Mouse (Mus musculus) G1E (cell line): ENCODE results near the gene Thsd4. TPM values are rescaled to one million over a fixed set of nuclear protein-coding genes. Genes with fewer than 3 reads are reported as not detected.

ENCODE experiments used
- ATAC-seq: 2 replicates; pipeline ENCODE4 v1.8.0; 2016; ENCODE audit warnings: mild to moderate bottlenecking; ENCODE audit not compliant: insufficient number of reproducible peaks, poor library complexity, low FRiP score, severe bottlenecking; ENCODE audit errors: extremely low read depth
- DNase-seq: peaks from one replicate; pipeline ENCODE4 v3.0.0; 2012; ENCODE audit warnings: low spot score
- H3K27me3 ChIP-seq: 2 replicates; pipeline ENCODE4 v1.6.1; 2012; ENCODE audit warnings: mild to moderate bottlenecking, low read length, inconsistent platforms; ENCODE audit not compliant: insufficient read depth
- H3K36me3 ChIP-seq: replicated peaks from 2 replicates; pipeline ENCODE3; 2012; ENCODE audit warnings: mild to moderate bottlenecking, inconsistent platforms
- H3K4me1 ChIP-seq: 2 replicates; pipeline ENCODE4 v1.6.1; 2012; ENCODE audit warnings: low read depth, low read length, inconsistent platforms, mixed read lengths; ENCODE audit not compliant: insufficient read depth
- H3K4me3 ChIP-seq: 2 replicates; pipeline ENCODE4 v1.5.1; 2012; ENCODE audit warnings: low read depth, mild to moderate bottlenecking, inconsistent platforms, low read length, moderate library complexity, mixed read lengths
- H3K9me3 ChIP-seq: replicated peaks from 2 replicates; pipeline ENCODE4 v1.6.1; 2012; ENCODE audit warnings: inconsistent platforms
- CTCF ChIP-seq: IDR thresholded peaks from 2 replicates; pipeline ENCODE4 v1.5.1; 2012; ENCODE audit warnings: low read depth, low read length, inconsistent platforms, mixed read lengths
- GATA1 ChIP-seq: IDR thresholded peaks from 2 replicates; pipeline ENCODE4 v1.6.1; 2012; ENCODE audit warnings: borderline replicate concordance, low read length, inconsistent platforms, mixed read lengths
- GATA2 ChIP-seq: IDR thresholded peaks from 2 replicates; pipeline ENCODE4 v1.6.1; 2012; ENCODE audit warnings: low read depth, low read length, inconsistent platforms, borderline replicate concordance
- POLR2AphosphoS5 ChIP-seq: IDR thresholded peaks from 2 replicates; pipeline ENCODE4 v1.6.1; 2012; ENCODE audit warnings: low read depth, low read length, inconsistent platforms; ENCODE audit not compliant: insufficient replicate concordance
- TAL1 ChIP-seq: conservative IDR thresholded peaks from 2 replicates; pipeline ENCODE4 v1.6.1; 2012; ENCODE audit warnings: low read depth, low read length, inconsistent platforms, mixed read lengths
- polyA plus RNA-seq: library from polyadenylated mRNA; stranded (reverse); fragments of >175 nt; gene quantifications from 2 replicates; pipeline ENCODE4 v1.2.3, GENCODE M21; 2012
- total RNA-seq, 2 experiments: library from RNA; stranded (forward) in 1 of 2; stranded (reverse) in 1 of 2; fragments of 200-1000 nt in 1 of 2; fragments of >200 nt in 1 of 2; fragmentation: Nextera tagmentation in 1 of 2; gene quantifications; 2 replicates each; pipeline ENCODE4 v1.2.3; 2014 to 2017

Thsd4 gene
- total and polyA plus RNA-seq, 3 experiments = 1.8 to 2.8 (median 2.4) TPM

- no peaks in the 10 kb centered on the region for H3K9me3 ChIP-seq
- no peak for ATAC-seq
- H3K4me3 ChIP-seq = no peak overlapping the region
- no peaks in the 10 kb centered on the region for H3K36me3 ChIP-seq
- DNase-seq = no peak
- TF ChIP-seq TAL1 = no peak
- no peak for TF ChIP-seq GATA2
- TF ChIP-seq GATA1 = no peak
- TF ChIP-seq POLR2AphosphoS5 = no peak
- TF ChIP-seq CTCF = no peak
- no peaks in the 10 kb centered on the region for H3K4me1 ChIP-seq
- peaks cover 8% of the 10 kb centered on the region for H3K27me3 ChIP-seq
These were observed 394.9 kb downstream of the Thsd4 start for GRCm38 (mm10) chr9:60126961-60127360.

GRCm38 (mm10) chr9:60124102-60124501 is 397.7 kb downstream of the Thsd4 start:
- H3K27me3 ChIP-seq = peaks cover 8% of the 10 kb centered on the region
- ATAC-seq (no peak), DNase-seq (no peak)
- TF ChIP-seq POLR2AphosphoS5 = no peak
- TF ChIP-seq GATA1 = no peak
- no peak for TF ChIP-seq GATA2
- TF ChIP-seq TAL1 = no peak
- no peak for TF ChIP-seq CTCF
- no peaks in the 10 kb centered on the region for H3K4me1 ChIP-seq
- no peaks in the 10 kb centered on the region for H3K9me3 ChIP-seq
- H3K36me3 ChIP-seq = no peaks in the 10 kb centered on the region
- no peak overlapping the region for H3K4me3 ChIP-seq

- H3K27me3 ChIP-seq = peaks cover 8% of the 10 kb centered on the region
- DNase-seq = no peak
- ATAC-seq = no peak
- TF ChIP-seq GATA1 (no peak), TAL1 (no peak), POLR2AphosphoS5 (no peak), GATA2 (no peak), CTCF (no peak)
- no peaks in the 10 kb centered on the region for H3K4me1 ChIP-seq
- no peaks in the 10 kb centered on the region for H3K36me3 ChIP-seq
- H3K4me3 ChIP-seq = no peak overlapping the region
- no peaks in the 10 kb centered on the region for H3K9me3 ChIP-seq
These were observed 398.8 kb downstream of the Thsd4 start for GRCm38 (mm10) chr9:60123066-60123465.

GRCm38 (mm10) chr9:60119846-60120245 is 402.0 kb downstream of the Thsd4 start:
- Histone ChIP-seq H3K4me1 (no peaks in the 10 kb centered on the region), H3K36me3 (no peaks in the 10 kb centered on the region), H3K4me3 (no peak overlapping the region), H3K27me3 (peaks cover 3% of the 10 kb centered on the region; the same call in 1 of the 2 replicates), H3K9me3 (no peaks in the 10 kb centered on the region)
- TF ChIP-seq POLR2AphosphoS5 (no peak), CTCF (no peak), GATA2 (no peak)
- ATAC-seq (no peak), DNase-seq (no peak)

- ATAC-seq (no peak), DNase-seq (no peak)
- no peaks in the 10 kb centered on the region for H3K36me3 ChIP-seq
- H3K27me3 ChIP-seq = peaks cover 3% of the 10 kb centered on the region; the same call in 1 of the 2 replicates
- H3K4me1 ChIP-seq = no peaks in the 10 kb centered on the region
- TF ChIP-seq CTCF (no peak), TAL1 (no peak), POLR2AphosphoS5 (no peak), GATA2 (no peak), GATA1 (no peak)
- H3K4me3 ChIP-seq = no peak overlapping the region
- H3K9me3 ChIP-seq = no peaks in the 10 kb centered on the region
These were observed 404.0 kb downstream of the Thsd4 start for GRCm38 (mm10) chr9:60117831-60118230.

GRCm38 (mm10) chr9:60115711-60116247 is 406.1 kb downstream of the Thsd4 start:
- Histone ChIP-seq H3K36me3 (no peaks in the 10 kb centered on the region), H3K4me3 (no peak overlapping the region), H3K9me3 (no peaks in the 10 kb centered on the region), H3K4me1 (no peaks in the 10 kb centered on the region), H3K27me3 (peaks cover 3% of the 10 kb centered on the region; the same call in 1 of the 2 replicates)
- no peak for DNase-seq
- ATAC-seq = no peak
- no peak for TF ChIP-seq CTCF
- TF ChIP-seq TAL1 = no peak
- TF ChIP-seq GATA2 = no peak
- TF ChIP-seq GATA1 = no peak
- TF ChIP-seq POLR2AphosphoS5 = no peak

- Histone ChIP-seq H3K27me3 (peaks cover 3% of the 10 kb centered on the region; the same call in 1 of the 2 replicates), H3K9me3 (no peaks in the 10 kb centered on the region), H3K4me3 (no peak overlapping the region), H3K4me1 (no peaks in the 10 kb centered on the region), H3K36me3 (no peaks in the 10 kb centered on the region)
- no peak for ATAC-seq
- no peak for DNase-seq
- TF ChIP-seq POLR2AphosphoS5 (no peak), GATA1 (no peak), TAL1 (no peak), CTCF (no peak), GATA2 (no peak)
These were observed 406.5 kb downstream of the Thsd4 start for GRCm38 (mm10) chr9:60115306-60115705.
